Mouse (Mus musculus): Measurements from ENCODE around the gene Dazl.

Dazl gene

DNA sequence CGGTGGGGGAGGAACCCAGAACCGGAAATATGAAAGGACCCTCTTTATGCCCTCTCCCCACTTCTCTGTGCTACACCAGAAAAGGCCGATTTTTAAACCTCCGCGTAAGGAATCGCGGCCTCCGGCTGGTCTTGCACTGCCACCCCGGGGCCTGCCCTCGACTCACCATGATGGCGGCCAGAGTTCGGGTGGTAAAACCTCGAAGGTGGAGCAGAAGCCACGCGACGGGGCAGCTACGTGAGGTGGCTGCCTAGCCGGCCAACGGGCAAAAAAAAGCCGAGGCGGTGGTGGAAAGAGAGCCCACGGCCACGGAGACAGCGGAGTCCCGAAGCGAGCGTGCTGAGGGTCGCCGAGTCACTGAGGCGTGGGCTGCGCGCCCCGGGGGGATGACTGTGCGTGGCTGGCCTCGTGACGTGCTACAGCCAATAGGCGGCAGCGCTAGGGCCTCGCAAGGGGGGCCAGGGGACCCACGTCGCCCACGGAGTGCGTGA, at the start of gene Dazl:
TSS of gene Dazl (minus strand) at position 396 of the 491 bp plus-strand sequence.
- no peak for DNase-seq (ENCODE audit: low read depth in 2 of 2, low spot score in 2 of 2)

DNA sequence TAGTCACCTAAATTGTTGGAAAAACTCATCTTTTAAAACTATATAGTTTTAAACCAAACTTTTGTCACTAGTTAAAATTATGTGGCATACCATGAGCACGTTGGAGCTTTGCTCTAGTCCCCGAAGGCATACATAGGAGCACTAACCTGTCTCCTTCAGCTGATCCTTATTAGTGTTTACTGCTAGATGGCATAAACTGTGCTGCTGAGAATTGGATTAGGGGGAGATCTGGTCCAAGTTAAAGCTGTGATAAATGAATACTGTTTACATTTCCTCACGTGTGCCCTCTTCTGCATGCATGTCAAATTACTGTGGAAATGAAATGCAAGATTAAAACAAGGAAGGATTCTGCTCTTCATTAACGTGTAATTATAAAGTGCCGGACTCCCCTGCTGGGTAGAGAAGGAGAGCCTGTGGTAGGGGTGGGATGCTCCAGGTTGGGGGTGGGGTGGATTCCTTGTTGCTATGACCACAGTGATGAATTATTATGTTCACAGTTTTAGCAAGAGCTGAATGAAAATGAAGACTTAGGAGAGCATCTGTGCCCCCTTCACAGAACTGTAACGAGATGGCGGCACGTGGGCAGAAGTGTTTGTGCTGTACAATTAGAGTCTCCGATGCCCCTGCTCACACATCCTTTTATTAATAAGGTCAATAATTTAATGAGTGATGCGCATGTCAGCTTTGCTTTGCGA, 48.6 kb upstream of the Dazl start:
- DNase-seq (ENCODE audit: low read depth in 2 of 2, low spot score in 2 of 2), result no peak

- DNase-seq (ENCODE audit: low read depth in 2 of 2, low spot score in 2 of 2), result no peak
These were observed 45.5 kb upstream of the Dazl start for GRCm38 (mm10) chr17:50338901-50339300.

GRCm38 (mm10) chr17:50335776-50336175, 42.3 kb upstream of the Dazl start:
- DNase-seq (ENCODE audit: low read depth in 2 of 2, low spot score in 2 of 2), result no peak

- no peak for DNase-seq (ENCODE audit: low read depth in 2 of 2, low spot score in 2 of 2)
These were observed 41.3 kb upstream of the Dazl start for GRCm38 (mm10) chr17:50334694-50335093.

GRCm38 (mm10) chr17:50332012-50332300, 38.5 kb upstream of the Dazl start:
- no peak for DNase-seq (ENCODE audit: low read depth in 2 of 2, low spot score in 2 of 2)

DNA sequence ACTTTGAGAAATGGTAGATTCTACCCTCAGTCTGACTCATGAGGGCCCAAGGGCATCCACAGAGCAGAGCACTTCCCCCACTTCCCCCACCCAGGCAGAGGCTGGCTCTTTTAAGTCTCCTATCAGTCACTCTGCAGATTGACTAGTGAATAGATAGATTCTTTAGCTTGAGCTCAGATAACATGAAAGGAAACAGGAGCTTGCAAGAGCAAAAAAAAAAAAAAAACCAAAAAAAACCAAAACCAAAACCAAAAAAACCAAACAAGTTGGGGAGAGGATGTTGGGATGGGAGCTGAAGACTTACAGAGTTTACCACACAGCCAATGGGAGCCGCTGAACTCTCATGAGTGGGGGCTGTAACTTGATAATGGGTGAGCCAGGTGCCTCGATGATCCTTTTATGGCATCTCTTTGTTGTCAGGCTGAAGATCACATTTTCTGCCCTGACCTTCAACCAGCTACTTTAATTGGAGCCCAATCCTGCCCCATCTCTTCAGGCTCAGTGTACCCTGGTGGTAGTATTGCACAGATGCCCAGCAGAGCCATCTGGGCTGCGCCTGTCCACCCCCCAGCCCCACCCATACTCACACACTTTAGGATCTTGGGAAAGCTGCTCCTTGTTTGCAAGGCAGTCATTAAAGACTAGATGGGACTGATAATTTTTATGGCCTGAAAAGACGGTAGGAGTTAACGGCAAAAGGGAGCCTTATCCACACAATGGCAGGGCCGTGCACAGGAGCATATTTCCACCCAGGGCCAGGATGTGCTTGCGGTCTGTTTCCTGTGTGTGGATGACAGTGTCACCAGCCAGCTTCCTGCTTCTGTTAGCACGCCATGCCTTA, 38.0 kb upstream of the Dazl start:
- peak; percentile 38 to 67 for DNase-seq (ENCODE audit: low read depth in 2 of 2, low spot score in 2 of 2)

DNA sequence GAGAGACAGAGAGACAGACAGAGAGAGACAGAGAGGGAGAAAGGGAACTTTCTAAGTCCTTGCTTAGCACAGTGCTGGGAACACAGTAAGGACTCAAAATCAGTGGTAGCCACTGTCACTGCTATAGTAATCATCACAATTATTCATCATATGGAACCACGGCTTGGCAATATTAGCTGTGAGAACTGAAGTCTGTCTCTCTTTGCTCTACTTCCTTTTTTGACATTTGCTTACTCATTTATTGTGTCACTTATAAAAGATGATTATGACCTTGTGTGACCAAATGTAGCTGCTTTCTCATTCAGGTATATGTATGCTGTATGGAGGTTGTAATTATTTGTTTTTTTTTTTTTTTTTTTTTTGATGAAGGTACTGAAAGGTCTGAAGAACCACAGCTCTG, 36.8 kb upstream of the Dazl start:
- no peak for DNase-seq (ENCODE audit: low read depth in 2 of 2, low spot score in 2 of 2)

DNA sequence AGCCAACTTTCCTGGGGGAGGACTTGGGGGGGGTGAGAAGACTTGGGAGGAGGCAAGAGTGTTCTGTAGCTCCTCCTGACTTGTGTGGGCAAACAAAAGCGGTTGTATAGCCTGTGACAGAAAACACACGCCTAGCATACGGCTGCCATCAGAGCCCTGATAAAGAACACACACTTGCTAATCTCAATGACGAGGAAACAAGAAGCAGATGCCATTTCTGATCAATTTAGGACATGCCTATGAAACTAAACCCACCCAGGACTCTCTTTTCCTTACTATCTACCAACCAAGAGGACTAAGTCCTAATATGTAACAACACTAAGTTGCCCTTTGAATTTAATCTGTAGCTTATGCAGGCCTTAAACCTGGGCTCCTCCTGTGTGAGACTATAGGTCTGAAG, 31.2 kb upstream of the Dazl start:
- DNase-seq (ENCODE audit: low read depth in 2 of 2, low spot score in 2 of 2), result no peak

DNA sequence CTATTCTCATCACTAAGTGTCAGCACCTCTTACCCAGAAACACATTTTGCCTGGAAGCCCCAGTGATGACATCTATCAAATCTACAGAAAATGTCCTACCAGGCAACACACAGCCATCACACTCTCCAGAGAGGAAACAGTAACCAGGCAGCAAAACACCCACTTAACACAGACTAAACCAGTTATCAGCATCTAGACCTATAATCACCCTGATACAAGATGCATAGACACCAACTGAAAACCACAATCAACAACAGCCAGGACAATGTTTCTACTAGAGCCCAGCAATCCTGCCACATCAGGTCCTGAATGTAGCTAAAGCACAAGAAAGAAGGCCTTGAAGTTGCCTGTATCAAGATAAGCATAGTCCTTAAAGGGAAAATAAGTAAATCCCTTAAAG, 25.4 kb upstream of the Dazl start:
- no peak for DNase-seq (ENCODE audit: low read depth in 2 of 2, low spot score in 2 of 2)

DNA sequence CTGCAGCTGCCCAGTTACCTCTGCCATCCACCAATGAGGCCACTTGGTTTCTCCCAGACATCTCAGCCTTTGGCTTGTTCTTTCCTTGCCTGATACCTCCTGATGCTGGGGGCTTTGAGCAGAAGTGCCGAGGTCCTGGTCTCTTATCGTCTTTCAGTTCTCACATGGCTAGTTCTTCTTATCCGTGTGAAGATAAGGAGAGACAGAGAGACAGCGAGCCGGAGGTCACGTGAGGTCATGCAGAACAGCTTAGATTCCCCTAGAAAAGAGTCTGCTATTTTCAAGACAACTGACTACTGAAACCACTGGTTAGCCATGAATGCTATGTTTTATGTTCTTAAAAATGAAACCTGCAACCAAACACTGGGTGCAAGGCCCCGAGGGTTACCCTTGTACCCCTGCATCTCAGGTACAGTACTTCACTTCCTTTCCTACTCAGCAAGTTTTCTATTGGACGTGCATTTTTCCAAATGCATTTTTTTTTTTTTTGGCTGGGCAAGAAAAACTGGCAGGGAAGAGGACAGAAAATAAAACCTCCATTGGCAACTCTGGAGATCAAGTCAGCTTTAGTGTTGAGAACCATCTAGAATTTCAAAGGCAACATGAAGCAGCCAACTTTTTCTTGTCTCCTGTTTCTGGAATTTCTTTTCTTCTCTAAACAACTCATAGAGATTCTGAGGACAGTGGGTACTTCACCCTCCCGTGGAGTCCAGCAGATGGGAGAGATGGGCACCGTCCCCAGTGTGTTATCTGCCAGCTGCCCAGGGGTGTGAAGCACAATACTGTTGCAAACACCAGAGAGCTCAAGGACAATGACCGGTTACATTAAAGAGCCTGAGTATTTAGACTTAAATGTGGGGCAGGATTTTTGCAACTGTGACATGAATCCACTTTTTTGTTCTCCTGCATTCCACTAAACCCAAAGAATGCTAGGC, 23.0 kb upstream of the Dazl start:
- no peak for DNase-seq (ENCODE audit: low read depth in 2 of 2, low spot score in 2 of 2)

- DNase-seq (ENCODE audit: low read depth in 2 of 2, low spot score in 2 of 2), result peak in 1 of 2 experiments; percentile 38
These were observed 16.8 kb upstream of the Dazl start for GRCm38 (mm10) chr17:50310148-50310802.

DNA sequence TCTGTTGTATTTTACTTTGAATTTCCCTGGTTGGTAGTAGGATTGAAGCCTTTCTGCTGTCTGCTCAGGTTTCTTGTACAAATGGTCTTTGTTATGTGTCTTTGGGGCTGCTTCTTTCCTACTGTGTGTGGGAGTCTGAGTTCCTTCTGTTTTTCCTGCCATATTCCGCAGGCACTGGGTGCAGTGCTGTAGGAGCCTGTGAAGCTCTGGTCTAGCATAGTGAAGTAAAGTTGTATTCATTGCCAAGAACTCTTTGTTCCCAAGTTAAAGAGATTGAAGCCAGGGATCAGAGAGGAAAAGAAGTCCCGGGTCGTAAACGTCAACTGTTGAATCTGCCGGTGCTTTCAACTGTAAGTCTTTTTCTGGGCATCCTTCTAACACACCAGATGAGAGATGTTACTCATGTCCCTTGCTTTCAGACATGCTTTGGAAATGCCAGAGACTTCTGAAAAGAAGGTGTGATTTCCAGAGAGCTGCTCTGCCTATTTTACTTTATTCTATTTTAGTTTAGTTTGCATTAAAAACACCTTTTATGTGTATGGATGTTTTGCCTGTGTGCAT, 16.2 kb upstream of the Dazl start:
- no peak for DNase-seq (ENCODE audit: low read depth in 2 of 2, low spot score in 2 of 2)

DNA sequence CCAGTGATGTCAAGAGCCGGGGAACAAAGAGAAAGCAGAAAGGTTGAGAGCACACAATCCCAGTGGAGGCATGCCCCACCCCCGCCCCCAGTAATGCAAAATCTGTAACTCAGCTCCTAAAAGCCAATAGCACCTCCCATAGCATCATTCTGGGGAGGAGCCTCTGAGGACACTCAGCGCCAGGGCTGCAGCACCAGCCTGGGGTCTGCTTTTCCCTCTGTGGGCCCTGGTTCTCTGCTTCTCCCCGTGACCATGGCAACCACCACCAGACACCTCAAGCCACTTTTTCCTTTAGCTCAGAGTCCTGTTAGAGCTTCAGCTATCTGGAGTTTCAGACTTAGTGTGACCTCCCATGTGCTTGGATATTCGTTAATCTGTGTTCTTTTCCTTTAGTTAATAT, 15.4 kb upstream of the Dazl start:
- no peak for DNase-seq (ENCODE audit: low read depth in 2 of 2, low spot score in 2 of 2)

DNA sequence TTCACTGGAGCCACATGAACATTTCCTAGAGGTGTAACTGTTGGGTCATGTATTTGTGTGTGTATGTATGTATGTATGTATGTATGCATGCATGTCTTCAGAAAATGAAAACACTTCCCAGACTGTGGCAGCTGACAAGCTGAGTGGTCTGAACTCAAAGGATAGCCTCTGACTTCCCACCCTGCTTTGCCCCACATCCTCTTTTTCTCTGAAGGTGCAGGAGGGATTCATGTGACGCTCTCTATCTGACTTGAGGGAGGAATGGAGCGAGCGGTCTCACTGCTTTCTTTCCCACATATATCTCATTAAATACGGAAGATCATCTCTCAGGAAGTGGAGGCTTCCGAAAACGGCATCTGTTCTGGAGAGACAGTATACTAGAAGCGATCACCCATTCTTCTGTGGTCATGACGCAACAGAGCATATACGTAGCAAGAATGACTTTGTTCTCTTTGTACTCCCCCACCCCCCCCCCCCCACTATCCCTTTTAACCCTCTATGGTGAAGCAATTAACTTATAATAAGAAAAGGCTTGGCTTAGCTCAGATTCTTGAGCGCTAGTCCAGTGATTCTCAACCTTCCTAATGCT, 14.7 kb upstream of the Dazl start:
- no peak for DNase-seq (ENCODE audit: low read depth in 2 of 2, low spot score in 2 of 2)

DNA sequence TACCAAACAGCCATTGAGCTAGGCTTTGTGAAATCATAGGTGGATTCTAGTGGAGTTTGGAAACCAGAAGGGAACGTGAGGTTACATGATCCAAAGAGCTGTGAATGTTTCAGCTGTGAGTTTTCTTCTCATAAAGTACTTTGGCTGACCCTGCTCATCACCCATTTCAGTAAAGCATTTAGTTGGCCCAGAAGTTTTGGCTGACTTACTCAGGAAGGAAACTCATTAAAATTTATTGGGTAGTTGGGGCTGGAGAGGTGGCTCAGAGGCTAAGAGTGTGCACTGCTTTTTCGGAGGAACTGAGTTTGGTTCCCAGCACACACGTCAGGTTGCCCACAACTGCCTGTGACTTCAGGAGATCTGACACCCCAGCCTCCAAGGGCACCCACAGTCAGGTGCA, 9.4 kb upstream of the Dazl start:
- no peak for DNase-seq (ENCODE audit: low read depth in 2 of 2, low spot score in 2 of 2)

- no peak for DNase-seq (ENCODE audit: low read depth in 2 of 2, low spot score in 2 of 2)
These were observed 6.9 kb upstream of the Dazl start for GRCm38 (mm10) chr17:50300171-50300841.

- no peak for DNase-seq (ENCODE audit: low read depth in 2 of 2, low spot score in 2 of 2)
These were observed 5.4 kb upstream of the Dazl start for GRCm38 (mm10) chr17:50298821-50299220.

DNA sequence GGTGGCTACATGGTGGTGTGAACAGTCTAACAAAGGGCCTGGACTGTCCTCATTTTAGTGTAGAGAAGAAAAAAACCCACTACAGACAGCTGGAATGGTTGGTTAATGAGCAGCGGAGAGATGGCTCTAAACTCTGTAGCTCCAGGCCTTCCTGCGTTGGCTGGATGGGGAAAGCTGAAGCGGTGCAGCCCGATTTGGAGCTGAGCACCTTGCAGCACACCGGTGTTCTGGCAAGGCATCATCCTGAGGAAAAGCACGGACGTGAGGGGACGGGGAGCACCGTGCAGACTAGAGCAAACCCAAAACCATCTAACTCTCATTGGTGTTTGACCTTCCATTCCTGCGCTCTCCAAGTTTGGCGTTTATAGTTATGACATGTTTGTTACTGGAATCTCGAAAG, 1.3 kb upstream of the Dazl start:
- DNase-seq (ENCODE audit: low read depth in 2 of 2, low spot score in 2 of 2), result no peak

DNA sequence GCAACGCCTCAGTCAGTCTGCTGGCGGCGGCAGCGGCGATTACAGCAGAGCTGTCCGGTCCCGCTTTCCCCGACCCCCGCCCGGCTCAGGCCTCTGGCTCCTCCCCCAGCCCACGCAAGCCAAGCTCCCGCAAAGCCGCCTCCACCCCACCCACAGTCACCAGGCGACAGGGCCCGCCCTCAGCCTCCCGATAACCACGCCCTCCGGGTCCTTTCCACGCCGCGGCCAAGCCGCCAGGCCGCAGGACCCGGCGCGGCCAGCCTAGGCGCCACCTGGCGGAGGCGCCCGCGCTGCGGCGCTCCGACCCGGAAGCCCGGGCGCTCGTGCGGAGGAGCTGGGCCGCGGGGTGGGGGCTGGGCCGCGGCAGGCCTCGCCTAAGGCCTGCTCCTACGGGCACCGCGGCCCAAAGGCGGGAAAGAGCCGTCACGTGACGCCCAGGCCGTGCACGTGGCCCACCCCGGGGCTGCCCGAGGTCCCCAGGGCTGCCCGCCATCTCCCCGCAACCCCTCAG, 720 bp downstream of the Dazl start:
- peak; percentile 70 to 79 for DNase-seq (ENCODE audit: low read depth in 2 of 2, low spot score in 2 of 2)

Data from CD8-positive naive resting alpha-beta T cell, adult 2 months (primary cell).